Mouse (Mus musculus) G1E (cell line): ENCODE results near the gene Ntn1.

Source experiments
- CTCF ChIP-seq: IDR thresholded peaks from 2 replicates; pipeline ENCODE4 v1.5.1; 2012; ENCODE audit warnings: low read depth, low read length, inconsistent platforms, mixed read lengths
- GATA1 ChIP-seq: IDR thresholded peaks from 2 replicates; pipeline ENCODE4 v1.6.1; 2012; ENCODE audit warnings: borderline replicate concordance, low read length, inconsistent platforms, mixed read lengths
- GATA2 ChIP-seq: IDR thresholded peaks from 2 replicates; pipeline ENCODE4 v1.6.1; 2012; ENCODE audit warnings: low read depth, low read length, inconsistent platforms, borderline replicate concordance
- POLR2AphosphoS5 ChIP-seq: IDR thresholded peaks from 2 replicates; pipeline ENCODE4 v1.6.1; 2012; ENCODE audit warnings: low read depth, low read length, inconsistent platforms; ENCODE audit not compliant: insufficient replicate concordance

GRCm38 (mm10) chr11:68324863-68325262 lies 75.8 kb downstream of the Ntn1 start:
- TF ChIP-seq CTCF: no peak
- no peak for TF ChIP-seq GATA1
- TF ChIP-seq GATA2: no peak
- no peak for TF ChIP-seq POLR2AphosphoS5
